Mouse (Mus musculus) spleen, postnatal 10 days (tissue): ENCODE measurements around the gene Nxf1.
A peak's percentile ranks its signal among the peaks of the same experiment; 100 is the strongest.

Experiments
- DNase-seq, 2 experiments: peaks; one replicate each; pipeline ENCODE4 v3.0.0; 2021 to 2022; ENCODE audit warnings: low spot score in 2 of 2

Nxf1 gene

GRCm38 (mm10) chr19:8756635-8757387, at the start of gene Nxf1:
TSS of gene Nxf1 (plus strand) at chr19:8757073.
- peak; percentile 93 to 97 for DNase-seq

DNA sequence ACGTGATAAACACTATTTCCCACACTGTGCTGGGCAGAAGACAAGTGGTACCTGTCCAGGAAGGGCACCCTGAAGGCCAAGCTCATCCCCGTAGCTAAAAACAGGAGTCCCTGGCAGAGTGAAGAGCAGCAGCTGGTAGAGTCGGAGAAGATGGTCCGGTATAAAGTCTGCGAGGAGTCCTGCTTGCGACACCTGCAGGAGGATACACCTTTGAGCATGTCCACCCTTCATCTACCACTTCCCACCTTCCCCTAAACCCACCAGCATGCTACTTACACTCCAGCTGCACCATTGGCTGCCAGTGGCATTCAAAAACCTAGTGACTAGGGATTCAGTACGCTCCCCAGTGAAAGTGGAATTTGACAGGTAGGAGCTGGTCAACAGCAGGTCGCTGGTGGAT, 47.9 kb upstream of the Nxf1 start:
- DNase-seq = no peak

DNA sequence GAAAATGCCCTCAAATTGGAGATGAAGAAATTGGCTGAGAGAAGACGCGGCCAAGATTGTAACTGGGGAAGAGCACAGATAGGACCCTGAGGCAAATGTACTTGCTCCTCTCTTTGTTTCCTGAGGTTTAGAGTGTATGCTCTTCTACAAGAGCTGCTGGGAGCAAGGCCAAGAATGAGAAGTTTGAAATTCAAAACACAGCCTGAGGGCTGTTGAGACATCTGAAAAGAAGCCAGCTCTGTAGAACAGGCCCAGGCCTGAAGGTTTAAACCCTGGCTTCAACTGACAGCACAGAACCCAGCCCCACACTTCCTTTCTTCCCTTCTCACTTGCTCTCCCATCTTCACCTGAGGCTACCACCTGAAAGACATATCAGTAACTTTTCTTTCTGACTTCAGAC, 46.8 kb upstream of the Nxf1 start:
- DNase-seq = no peak

- DNase-seq = no peak
Observed at GRCm38 (mm10) chr19:8711506-8711905, 45.4 kb upstream of the Nxf1 start.

DNA sequence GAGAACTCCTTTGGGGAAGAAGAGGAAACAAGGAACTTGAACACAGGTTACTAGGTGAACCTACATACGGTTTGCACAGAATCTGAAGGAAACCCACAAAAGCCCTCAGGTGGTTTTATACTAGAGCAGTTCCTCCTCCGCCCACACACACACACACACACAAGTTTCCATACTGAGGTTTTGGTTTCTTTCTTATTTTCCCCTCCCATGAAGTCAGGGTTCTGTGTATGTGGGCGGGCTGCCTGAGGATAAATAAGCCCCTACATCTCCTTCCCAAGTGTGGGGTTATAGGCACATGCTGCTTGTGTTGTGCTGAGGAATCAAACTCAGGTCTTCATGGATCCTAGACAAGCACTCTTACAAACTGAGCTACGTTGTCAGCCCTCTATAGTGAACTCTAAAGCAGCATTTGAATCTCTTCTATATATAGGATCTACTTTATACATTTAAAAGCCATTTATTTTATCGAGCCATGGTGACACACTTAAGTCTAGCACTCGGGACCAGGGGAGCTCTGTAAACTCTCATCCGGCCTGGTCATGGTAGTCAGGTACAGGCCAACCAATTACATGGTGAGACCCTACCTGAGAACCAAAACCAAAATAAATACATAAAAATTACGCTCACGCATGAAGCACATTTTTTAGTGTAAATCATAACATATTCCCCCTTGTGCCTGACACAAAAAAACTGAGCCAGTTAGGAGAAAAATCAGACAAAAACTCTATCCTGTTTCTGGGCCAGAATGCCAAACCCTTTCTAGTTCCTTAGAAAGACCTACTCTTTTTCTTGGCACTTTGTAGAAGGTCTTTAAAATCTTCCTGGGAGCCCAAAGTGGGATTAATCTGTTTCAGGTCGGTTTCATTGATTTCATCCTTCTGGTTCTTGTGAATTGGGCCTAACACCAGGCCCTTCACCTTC, 44.7 kb upstream of the Nxf1 start:
- peak in 1 of 2 experiments; percentile 47 for DNase-seq

DNA sequence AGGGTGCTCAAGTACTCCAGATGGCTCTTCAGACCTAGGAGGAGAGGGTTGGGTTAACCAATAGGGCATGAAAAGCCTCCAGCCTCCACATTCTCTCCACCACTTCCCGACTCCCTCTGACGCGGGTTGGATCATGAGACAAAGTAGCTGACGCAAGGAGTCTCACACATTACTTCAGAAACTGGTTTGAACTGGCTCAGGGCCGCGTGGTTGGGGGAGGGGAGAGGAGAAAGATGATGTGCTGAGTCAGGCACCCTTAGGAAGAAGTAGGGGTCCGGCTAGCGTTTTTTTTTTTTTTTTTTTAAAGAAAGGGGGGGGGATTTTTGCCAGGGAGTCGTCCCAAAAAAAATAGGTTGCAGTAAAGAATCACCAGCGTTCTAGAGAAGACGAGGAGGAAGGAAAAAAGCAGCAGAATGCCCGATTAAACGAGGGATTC, 44.0 kb upstream of the Nxf1 start:
- peak; percentile 64 to 79 for DNase-seq

DNA sequence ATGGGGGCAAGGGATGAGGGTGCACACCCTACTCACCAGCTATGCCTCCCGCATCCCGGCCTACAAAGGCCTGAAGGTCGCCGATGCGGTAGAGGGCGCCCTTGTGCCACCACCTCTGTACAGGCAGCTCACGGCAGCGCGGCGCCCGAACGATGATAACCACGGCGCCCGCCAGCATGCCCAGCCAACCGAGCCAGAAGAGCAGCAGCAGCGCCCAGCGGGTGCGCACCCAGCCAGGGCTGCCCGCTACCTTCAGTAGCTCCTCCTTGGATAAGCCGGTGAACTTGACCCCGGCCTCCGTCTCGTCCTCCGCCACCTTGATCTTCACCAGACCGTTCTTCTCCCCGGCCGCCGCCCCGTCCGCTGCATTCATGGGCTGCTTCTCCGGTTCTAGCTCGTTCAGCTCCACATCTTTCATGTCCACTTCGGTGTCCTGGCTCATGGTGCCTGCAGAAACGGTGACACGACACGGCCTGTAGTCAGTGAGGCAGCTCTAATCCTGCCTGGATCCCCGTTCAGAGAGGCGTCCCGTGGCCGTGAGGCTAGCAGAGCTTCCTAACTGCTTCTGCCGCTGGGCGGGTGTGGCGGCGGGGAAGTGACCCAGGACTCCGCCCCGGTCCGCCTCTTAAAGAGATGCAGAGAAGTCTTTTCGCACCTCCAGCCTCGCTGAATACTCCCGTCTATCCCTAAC, 43.4 kb upstream of the Nxf1 start:
- peak; percentile 96 to 98 for DNase-seq

DNA sequence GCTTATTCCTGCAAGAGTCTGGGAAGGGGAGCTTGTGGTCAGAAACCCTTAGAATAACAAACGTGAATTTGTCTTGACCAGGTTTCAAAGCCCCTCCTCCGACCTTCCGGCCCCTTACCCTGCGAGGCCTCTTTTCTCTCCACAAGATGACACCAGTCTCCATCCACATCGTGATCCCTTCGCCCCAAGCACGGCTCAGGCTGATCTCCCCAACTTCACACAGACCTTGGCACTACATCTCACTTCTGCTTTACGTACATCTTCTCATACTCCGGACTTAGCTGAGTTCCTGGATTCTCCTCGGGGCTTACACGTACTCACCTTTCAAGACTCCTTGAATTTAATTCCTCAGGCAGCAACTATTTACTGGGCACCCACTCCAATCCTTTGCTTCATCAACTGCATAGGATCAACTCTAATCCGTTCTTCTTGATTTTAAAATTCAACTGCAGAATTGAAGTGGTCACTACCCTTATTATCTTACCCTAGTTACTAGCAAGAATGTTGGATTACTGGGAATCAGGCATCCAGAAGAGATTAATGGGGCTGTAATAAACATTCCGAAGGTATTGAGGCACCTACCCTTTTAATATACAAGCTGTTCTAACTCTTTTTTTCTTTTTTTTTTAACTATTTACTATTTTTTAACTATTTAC, 42.7 kb upstream of the Nxf1 start:
- DNase-seq = no peak

GRCm38 (mm10) chr19:8714653-8715481, 42.0 kb upstream of the Nxf1 start:
- DNase-seq = peak; percentile 58 to 62

- peak; percentile 40 to 45 for DNase-seq
Observed at GRCm38 (mm10) chr19:8715868-8716766, 40.8 kb upstream of the Nxf1 start.

- DNase-seq = no peak
Observed at GRCm38 (mm10) chr19:8716767-8717475, 40.0 kb upstream of the Nxf1 start.

DNA sequence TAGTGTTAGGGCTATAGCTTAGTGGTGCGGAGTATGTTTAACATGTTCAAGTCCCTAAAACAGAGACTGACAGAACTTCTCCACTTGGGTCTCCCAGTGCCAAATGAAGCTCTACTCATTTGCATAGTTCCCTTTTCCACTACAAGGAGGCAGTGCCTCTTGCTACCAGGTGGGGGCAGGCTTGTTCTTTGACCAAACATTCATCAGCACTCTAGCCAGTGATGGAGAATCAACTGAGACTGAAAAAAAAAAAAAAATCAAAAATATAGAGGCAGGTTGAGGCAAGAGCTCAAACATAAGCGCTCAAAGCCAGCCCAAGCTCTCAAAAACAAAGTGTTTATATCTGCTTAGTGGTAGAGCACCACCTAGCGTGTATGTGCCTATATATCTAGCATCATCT, 38.5 kb upstream of the Nxf1 start:
- DNase-seq = peak; percentile 79 to 87

GRCm38 (mm10) chr19:8719037-8719436, 37.8 kb upstream of the Nxf1 start:
- peak in 1 of 2 experiments; percentile 40 for DNase-seq

- no peak for DNase-seq
Observed at GRCm38 (mm10) chr19:8721378-8721777, 35.5 kb upstream of the Nxf1 start.

DNA sequence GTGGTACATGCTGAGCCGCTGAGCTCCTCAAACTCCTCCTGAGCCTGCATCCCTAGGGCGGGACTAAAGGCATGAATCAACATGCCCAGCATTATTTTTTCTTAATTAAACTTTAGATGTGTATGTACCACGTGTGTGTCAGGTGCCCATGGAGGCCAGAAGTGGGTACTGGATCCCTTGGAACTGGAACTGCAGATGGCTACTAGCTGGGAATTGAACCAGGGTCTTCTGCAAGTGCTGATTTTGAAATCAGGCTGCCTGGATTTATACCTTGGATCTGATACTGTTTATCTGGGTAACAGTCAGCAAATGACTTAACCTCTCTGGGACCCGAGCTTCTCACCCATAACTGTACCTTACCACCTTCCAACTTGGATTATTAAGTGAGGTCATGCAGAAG, 34.9 kb upstream of the Nxf1 start:
- DNase-seq = no peak

- no peak for DNase-seq
Observed at GRCm38 (mm10) chr19:8722559-8722906, 34.3 kb upstream of the Nxf1 start.

DNA sequence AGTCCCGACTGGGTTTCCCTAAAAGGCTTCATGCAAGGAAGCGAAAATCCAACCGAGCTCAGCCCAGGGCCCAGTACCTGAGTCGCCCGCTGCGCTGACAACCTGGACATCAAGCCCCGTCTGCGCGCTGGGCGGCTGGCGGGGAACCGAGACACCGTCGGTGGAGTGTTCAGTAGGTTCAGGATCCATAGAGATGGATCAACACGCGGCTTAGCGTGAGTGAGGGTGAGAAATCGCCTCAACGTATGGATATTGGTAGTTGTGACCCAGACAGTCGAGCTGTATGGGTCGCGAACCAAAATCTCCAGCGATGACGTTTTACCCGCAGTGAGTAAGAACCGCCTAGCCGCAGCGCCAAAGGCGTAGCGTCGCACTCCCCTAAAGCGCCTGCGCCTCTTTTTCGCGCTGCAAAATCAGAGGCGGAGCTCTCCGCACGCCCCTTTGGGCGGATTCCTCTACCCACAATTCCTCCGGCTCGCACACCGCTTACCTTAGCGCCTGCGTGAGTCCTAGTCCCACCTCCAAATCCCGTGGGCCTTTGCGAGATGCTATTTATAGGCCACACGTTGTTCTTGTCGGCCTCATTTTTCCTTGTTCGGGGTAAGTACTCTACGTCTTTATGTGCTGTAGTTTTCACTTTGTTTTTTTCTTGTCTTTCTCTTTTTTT, 33.8 kb upstream of the Nxf1 start, which contains the start of gene Slc3a2:
Gene Slc3a2, minus strand, starts transcription at position 463 of the 667 bp plus-strand sequence.
- DNase-seq = peak; percentile 88 to 96

DNA sequence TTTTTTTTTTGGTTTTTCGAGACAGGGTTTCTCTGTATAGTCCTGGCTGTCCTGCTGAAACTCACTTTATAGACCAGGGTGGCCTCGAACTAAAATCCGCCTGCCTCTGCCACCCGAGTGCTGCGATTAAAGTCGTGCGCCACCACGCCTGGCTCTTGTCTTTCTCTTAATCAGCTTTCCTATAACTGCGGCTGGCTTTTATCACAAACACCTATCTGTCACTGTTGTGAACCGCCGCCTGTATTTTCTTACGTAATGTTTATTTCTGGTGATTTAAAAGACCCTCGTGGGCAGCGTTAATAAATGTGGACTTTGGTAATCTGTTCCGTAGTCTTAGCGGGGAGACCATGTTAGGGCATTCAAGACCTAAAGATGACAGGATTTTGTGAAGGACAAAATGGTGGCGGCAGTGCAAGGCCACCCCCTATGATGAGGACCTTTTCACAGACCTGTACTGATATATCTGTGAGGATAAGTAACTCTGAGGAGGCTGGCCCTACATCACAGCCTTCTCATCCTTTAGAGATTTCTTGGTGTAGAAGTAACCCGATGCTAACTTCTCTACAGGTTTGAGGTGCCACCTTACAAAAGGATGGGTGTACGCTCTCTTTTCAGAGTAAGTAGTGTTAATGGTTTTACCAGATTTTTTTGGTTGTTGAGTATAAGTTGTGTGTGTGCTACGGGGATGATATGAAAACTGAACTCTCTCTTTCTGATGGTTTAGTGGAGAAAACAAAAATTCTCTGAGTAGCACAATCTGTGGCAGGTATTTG, 33.1 kb upstream of the Nxf1 start:
- peak in 1 of 2 experiments; percentile 30 for DNase-seq
